Mouse (Mus musculus) brain, embryonic 14.5 days (tissue): ENCODE measurements at regions not wholly inside any gene's neighbourhood (a gene's known extent, or its start where the extent isn't known, plus 50 kb on each side); places are given as distances from the start of the nearest gene placed in this dataset.

ENCODE experiments used
- CTCF ChIP-seq: fragments of 200-500 bp; IDR thresholded peaks from 2 replicates; pipeline ENCODE4 v1.5.1; 2012; ENCODE audit warnings: inconsistent platforms, mild to moderate bottlenecking, moderate library complexity, borderline replicate concordance; ENCODE audit not compliant: insufficient read depth, insufficient read length; ENCODE audit errors: extremely low read depth
- POLR2A ChIP-seq: fragments of 200-500 bp; IDR thresholded peaks from 2 replicates; pipeline ENCODE4 v1.6.1; 2012; ENCODE audit warnings: mild to moderate bottlenecking, inconsistent platforms, borderline replicate concordance; ENCODE audit not compliant: poor library complexity, insufficient read depth, insufficient read length, severe bottlenecking; ENCODE audit errors: extremely low read depth

DNA sequence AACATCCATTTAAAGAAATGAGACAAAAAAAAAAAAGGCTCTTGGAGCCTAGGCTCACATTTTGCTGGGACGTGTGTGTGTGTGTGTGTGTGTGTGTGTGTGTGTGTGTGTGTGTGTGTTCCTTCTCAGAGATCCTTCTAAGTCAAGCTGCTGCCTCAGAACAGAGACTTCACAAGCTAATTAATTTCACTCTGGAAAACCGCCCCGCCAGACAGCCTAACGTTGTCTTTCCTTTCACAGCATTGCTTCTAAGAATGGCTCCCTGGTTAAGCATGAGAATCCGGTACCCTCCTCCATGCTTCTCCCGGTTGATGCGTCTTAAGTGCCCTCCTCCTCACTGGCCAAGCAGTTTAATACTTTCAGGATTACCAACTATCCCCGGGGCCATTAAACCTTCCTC lies 64.3 kb upstream of the Fzd10 start:
- TF ChIP-seq CTCF (no peak), POLR2A (no peak)
